Mouse (Mus musculus) hindbrain, embryonic 11.5 days (tissue): ENCODE data around the gene H2afj. TPM values are rescaled to one million over a fixed set of nuclear protein-coding genes. Genes with fewer than 3 reads are reported as not detected.

Source experiments
- ATAC-seq: fragments of 200-750 bp; cut with Nextera tagmentation; 2 replicates; pipeline ENCODE4 v1.8.0; 2017; ENCODE audit warnings: mild to moderate bottlenecking, moderate TSS enrichment, moderate library complexity; ENCODE audit not compliant: low FRiP score
- DNase-seq: peaks from one replicate; pipeline ENCODE4 v3.0.0-alpha.2; 2015; ENCODE audit warnings: low spot score
- H3K27ac ChIP-seq: fragments of 300-500 bp; sonication (generic); 2 replicates; pipeline ENCODE4 v1.5.1; 2014; ENCODE audit warnings: mild to moderate bottlenecking, low read depth, low read length
- H3K27me3 ChIP-seq: fragments of 300-500 bp; sonication (generic); 2 replicates; pipeline ENCODE4 v1.6.1; 2014; ENCODE audit warnings: mild to moderate bottlenecking, low read length, moderate library complexity, mixed read lengths; ENCODE audit not compliant: control insufficient read depth, insufficient read depth
- H3K36me3 ChIP-seq: fragments of 300-500 bp; sonication (generic); 2 replicates; pipeline ENCODE4 v1.6.1; 2014; ENCODE audit warnings: mild to moderate bottlenecking, low read length, moderate library complexity, mixed read lengths; ENCODE audit not compliant: control insufficient read depth, insufficient read depth
- H3K4me1 ChIP-seq: fragments of 300-500 bp; sonication (generic); replicated peaks from 2 replicates; pipeline ENCODE4 v1.6.1; 2014; ENCODE audit warnings: low read length, mixed read lengths; ENCODE audit not compliant: control insufficient read depth, insufficient read depth
- H3K4me2 ChIP-seq: fragments of 300-500 bp; sonication (generic); replicated peaks from 2 replicates; pipeline ENCODE4 v1.6.1; 2014; ENCODE audit warnings: mild to moderate bottlenecking, low read depth, low read length
- H3K4me3 ChIP-seq: fragments of 300-500 bp; sonication (generic); 2 replicates; pipeline ENCODE4 v1.5.1; 2014; ENCODE audit warnings: low read depth, low read length
- H3K9ac ChIP-seq: fragments of 300-500 bp; sonication (generic); 2 replicates; pipeline ENCODE4 v1.6.1; 2014; ENCODE audit warnings: low read depth, low read length
- H3K9me3 ChIP-seq: fragments of 300-500 bp; sonication (generic); 2 replicates; pipeline ENCODE4 v1.6.1; 2016; ENCODE audit warnings: low read length; ENCODE audit not compliant: control insufficient read depth
- WGBS: fragments of 180-500 bp; shearing (Covaris S2); extraction: QIAGEN DNeasy Blood & Tissue Kit; methylation state at CpG from one replicate; pipeline ENCODE4 v1.1.7; 2014; 5-methylcytosine and 5-hydroxymethylcytosine counted together
- polyA plus RNA-seq: library from polyadenylated mRNA; unstranded; fragments of >200 nt; fragmentation: Nextera tagmentation; extraction: Ambion mirVana; gene quantifications from 2 replicates; pipeline ENCODE4 v1.2.1, GENCODE M21; 2014

H2afj gene
- polyA plus RNA-seq, 1 experiment from 2014 or later: 100 TPM

- Histone ChIP-seq H3K4me2 (no peak overlapping the region), H3K9ac (no peak overlapping the region), H3K36me3 (no peaks in the 10 kb centered on the region), H3K4me1 (no peaks in the 10 kb centered on the region), H3K27ac (no peak overlapping the region), H3K9me3 (no peaks in the 10 kb centered on the region), H3K4me3 (no peak overlapping the region), H3K27me3 (no peaks in the 10 kb centered on the region)
- ATAC-seq (no peak), DNase-seq (no peak)
- 69% methylated on average over 14 of the region's 14 CpGs for whole genome bisulfite sequencing
These were observed 48.1 kb downstream of the H2afj start for GRCm38 (mm10) chr6:136856071-136856636.

- H3K9me3 ChIP-seq: no peaks in the 10 kb centered on the region
- ATAC-seq (no peak), DNase-seq (peak; percentile 20)
- no peaks in the 10 kb centered on the region for H3K4me1 ChIP-seq
- no peak within 1 kb of the TSS for H3K4me3 ChIP-seq
- 80% methylated on average over 18 of the region's 18 CpGs for WGBS
- H3K36me3 ChIP-seq: no peaks in the 10 kb centered on the region
- no peak within 1 kb of the TSS for H3K27ac ChIP-seq
- no peak within 1 kb of the TSS for H3K9ac ChIP-seq
- no peak within 1 kb of the TSS for H3K4me2 ChIP-seq
- H3K27me3 ChIP-seq: no peaks in the 10 kb centered on the region
These were observed 49.3 kb downstream of the H2afj start, which contains the start of gene Art4 for GRCm38 (mm10) chr6:136857186-136857872. TSS of gene Art4 (minus strand) at chr6:136857733.

- no peaks in the 10 kb centered on the region for H3K27me3 ChIP-seq
- no peaks in the 10 kb centered on the region for H3K9me3 ChIP-seq
- no peaks in the 10 kb centered on the region for H3K4me1 ChIP-seq
- ATAC-seq: no peak
- H3K9ac ChIP-seq: no peak overlapping the region
- 68% methylated on average over 11 of the region's 11 CpGs for WGBS
- no peak overlapping the region for H3K27ac ChIP-seq
- no peak for DNase-seq
- no peak overlapping the region for H3K4me3 ChIP-seq
- H3K4me2 ChIP-seq: no peak overlapping the region
- H3K36me3 ChIP-seq: no peaks in the 10 kb centered on the region
These were observed 49.8 kb downstream of the H2afj start for GRCm38 (mm10) chr6:136857873-136858260.

GRCm38 (mm10) chr6:136858420-136858819 lies 50.4 kb downstream of the H2afj start:
- no peak overlapping the region for H3K9ac ChIP-seq

More at GRCm38 (mm10) chr6:136858420-136858819, 50.4 kb downstream of the H2afj start:
- no peak overlapping the region for H3K27ac ChIP-seq
- 82% methylated on average over 8 of the region's 8 CpGs for WGBS
- ATAC-seq: no peak
- H3K27me3 ChIP-seq: no peaks in the 10 kb centered on the region
- no peaks in the 10 kb centered on the region for H3K4me1 ChIP-seq
- H3K36me3 ChIP-seq: no peaks in the 10 kb centered on the region
- no peak overlapping the region for H3K4me3 ChIP-seq
- no peak overlapping the region for H3K4me2 ChIP-seq
- DNase-seq: no peak
- H3K9me3 ChIP-seq: no peaks in the 10 kb centered on the region

Other genes with a start within 250 kb of the H2afj start
- gene Plbd1, start 146.3 kb upstream of the H2afj start, polyA plus RNA-seq: 2.2 and 2.6 TPM in 2 replicates
- 0.24 TPM in 1 of 2 replicates, not detected in the other for gene Gucy2c, start 26.5 kb upstream of the H2afj start, polyA plus RNA-seq
- gene Hist4h4, start 3.8 kb upstream of the H2afj start, polyA plus RNA-seq: 0.69 and 0.95 TPM in 2 replicates
- 0.90 and 2.3 TPM in 2 replicates for gene BC049715, start 19.4 kb downstream of the H2afj start, polyA plus RNA-seq
- 116 and 130 TPM in 2 replicates for gene Wbp11, start 20.0 kb downstream of the H2afj start, polyA plus RNA-seq
- gene Smco3, start 27.2 kb downstream of the H2afj start, polyA plus RNA-seq: 0.63 TPM in 1 of 2 replicates, not detected in the other
- gene Art4, start 49.5 kb downstream of the H2afj start, polyA plus RNA-seq: 0.52 and 0.90 TPM in 2 replicates
- 4.7 and 8.3 TPM in 2 replicates for gene Mgp, start 67.6 kb downstream of the H2afj start, polyA plus RNA-seq
- 0.34 TPM in 1 of 2 replicates, not detected in the other for gene Erp27, start 113.9 kb downstream of the H2afj start, polyA plus RNA-seq
- not detected in 2 replicates for gene Pde6h, start 115.6 kb downstream of the H2afj start, polyA plus RNA-seq
- gene Arhgdib, start 133.7 kb downstream of the H2afj start, polyA plus RNA-seq: 34.2 and 37.3 TPM in 2 replicates